Mouse (Mus musculus) liver, adult 2 months (tissue): ENCODE results near the gene Hcar1. TPM values are rescaled to one million over a fixed set of nuclear protein-coding genes. Genes with fewer than 3 reads are reported as not detected.

ENCODE experiments used
- DNase-seq: peaks from one replicate; pipeline ENCODE4 v3.0.0-alpha.2; 2011; ENCODE audit warnings: low read depth, low spot score; ENCODE audit errors: extremely low read depth
- H3K27ac ChIP-seq: fragments of 200-500 bp; replicated peaks from 2 replicates; pipeline ENCODE4 v1.5.1; 2012; ENCODE audit warnings: low read depth, mild to moderate bottlenecking, control low read depth, inconsistent platforms, low read length; ENCODE audit not compliant: insufficient read depth
- H3K27me3 ChIP-seq: fragments of 200-500 bp; 2 replicates; pipeline ENCODE4 v1.6.1; 2012; ENCODE audit warnings: mild to moderate bottlenecking, moderate library complexity, low read length, inconsistent platforms; ENCODE audit not compliant: control insufficient read depth, insufficient read depth
- H3K36me3 ChIP-seq: fragments of 200-500 bp; 2 replicates; pipeline ENCODE4 v1.6.1; 2012; ENCODE audit warnings: low read length, inconsistent platforms; ENCODE audit not compliant: control insufficient read depth, insufficient read depth
- H3K4me1 ChIP-seq: fragments of 200-500 bp; 2 replicates; pipeline ENCODE4 v1.6.1; 2011; ENCODE audit warnings: low read length; ENCODE audit not compliant: control insufficient read depth, insufficient read depth
- H3K4me3 ChIP-seq: fragments of 200-500 bp; 2 replicates; pipeline ENCODE4 v1.5.1; 2011; ENCODE audit warnings: low read depth, mild to moderate bottlenecking, control low read depth, low read length, moderate library complexity; ENCODE audit not compliant: insufficient read depth
- H3K79me2 ChIP-seq: fragments of 200-500 bp; 2 replicates; pipeline ENCODE4 v1.6.1; 2012; ENCODE audit warnings: inconsistent platforms, mild to moderate bottlenecking, low read length, moderate library complexity; ENCODE audit not compliant: control insufficient read depth, insufficient read depth
- H3K9ac ChIP-seq: fragments of 200-500 bp; 2 replicates; pipeline ENCODE4 v1.6.1; 2012; ENCODE audit warnings: low read depth, mild to moderate bottlenecking, control low read depth, inconsistent platforms, low read length
- CTCF ChIP-seq: fragments of 200-500 bp; IDR thresholded peaks from 2 replicates; pipeline ENCODE4 v1.5.1; 2011; ENCODE audit warnings: low read depth, low read length, control low read depth
- POLR2A ChIP-seq: fragments of 200-500 bp; IDR thresholded peaks from 2 replicates; pipeline ENCODE4 v1.6.1; 2011; ENCODE audit warnings: low read length, control low read depth; ENCODE audit not compliant: insufficient read depth; ENCODE audit errors: extremely low read depth
- WGBS: fragments of 180-500 bp; shearing (Covaris S2); methylation state at CpG from one replicate; pipeline ENCODE4 v1.1.7; 2018; 5-methylcytosine and 5-hydroxymethylcytosine counted together
- polyA plus RNA-seq: library from polyadenylated mRNA; depleted of rRNA; stranded (reverse); fragments of >200 nt; gene quantifications from 2 replicates; pipeline ENCODE4 v1.2.3, GENCODE M21; 2012
- total RNA-seq: library from RNA; depleted of rRNA; stranded (reverse); fragments of >200 nt; gene quantifications from 2 replicates; pipeline ENCODE4 v1.2.3, GENCODE M21; 2014

Hcar1 gene
- total and polyA plus RNA-seq, 2 experiments, result 0.09 TPM; not detected in 1

- no peak for TF ChIP-seq POLR2A
- no peak for TF ChIP-seq CTCF
- no peak for DNase-seq
- Histone ChIP-seq H3K36me3 (no peaks in the 10 kb centered on the region), H3K9ac (no peak overlapping the region), H3K27ac (no peak overlapping the region), H3K27me3 (no peaks in the 10 kb centered on the region), H3K4me3 (no peak overlapping the region), H3K79me2 (no peaks in the 10 kb centered on the region), H3K4me1 (no peaks in the 10 kb centered on the region)
- 87% methylated on average over 14 of the region's 14 CpGs for WGBS
These were observed 958 bp upstream of the Hcar1 start for GRCm38 (mm10) chr5:123880778-123881177.

- DNase-seq, result no peak
- Histone ChIP-seq H3K4me3 (no peak overlapping the region), H3K27me3 (no peaks in the 10 kb centered on the region), H3K4me1 (no peaks in the 10 kb centered on the region), H3K27ac (no peak overlapping the region), H3K79me2 (no peaks in the 10 kb centered on the region), H3K9ac (no peak overlapping the region), H3K36me3 (no peaks in the 10 kb centered on the region)
- 44% methylated on average over 14 of the region's 14 CpGs for whole genome bisulfite sequencing
- TF ChIP-seq CTCF (no peak), POLR2A (no peak)
These were observed 1.8 kb downstream of the Hcar1 start for GRCm38 (mm10) chr5:123878056-123878455.

GRCm38 (mm10) chr5:123874177-123874576, 5.6 kb downstream of the Hcar1 start:
- WGBS, result 79% methylated on average over 5 of the region's 5 CpGs
- Histone ChIP-seq H3K27me3 (no peaks in the 10 kb centered on the region), H3K4me1 (no peaks in the 10 kb centered on the region), H3K9ac (no peak overlapping the region), H3K4me3 (no peak overlapping the region), H3K36me3 (no peaks in the 10 kb centered on the region), H3K27ac (no peak overlapping the region), H3K79me2 (no peaks in the 10 kb centered on the region)
- no peak for DNase-seq
- TF ChIP-seq POLR2A, result no peak
- TF ChIP-seq CTCF, result no peak

GRCm38 (mm10) chr5:123869615-123870014, 10.2 kb downstream of the Hcar1 start:
- Histone ChIP-seq H3K79me2 (no peaks in the 10 kb centered on the region), H3K4me3 (no peak overlapping the region), H3K9ac (no peak overlapping the region), H3K4me1 (peaks cover 6% of the 10 kb centered on the region), H3K27ac (no peak overlapping the region), H3K27me3 (no peaks in the 10 kb centered on the region), H3K36me3 (no peaks in the 10 kb centered on the region)
- WGBS, result 95% methylated on average over 4 of the region's 4 CpGs
- DNase-seq, result no peak
- TF ChIP-seq POLR2A, result no peak
- no peak for TF ChIP-seq CTCF

GRCm38 (mm10) chr5:123866457-123866856, 13.4 kb downstream of the Hcar1 start:
- H3K36me3 ChIP-seq, result no peaks in the 10 kb centered on the region

GRCm38 (mm10) chr5:123865365-123865764, 14.5 kb downstream of the Hcar1 start, which contains the start of gene Hcar2:
TSS of gene Hcar2 (minus strand) at chr5:123865499.
- Histone ChIP-seq H3K27ac (no peak within 1 kb of the TSS), H3K27me3 (no peaks in the 10 kb centered on the region), H3K79me2 (no peaks in the 10 kb centered on the region), H3K4me3 (no peak within 1 kb of the TSS), H3K36me3 (no peaks in the 10 kb centered on the region), H3K9ac (no peak within 1 kb of the TSS), H3K4me1 (peaks cover 9% of the 10 kb centered on the region)
- TF ChIP-seq CTCF (no peak), POLR2A (no peak)
- 34% methylated on average over 12 of the region's 12 CpGs for WGBS
- DNase-seq, result peak; percentile 72

More at GRCm38 (mm10) chr5:123866457-123866856, 13.4 kb downstream of the Hcar1 start:
- no peak for DNase-seq
- peaks cover 9% of the 10 kb centered on the region for H3K4me1 ChIP-seq
- no peak overlapping the region for H3K27ac ChIP-seq
- no peak overlapping the region for H3K4me3 ChIP-seq
- no peak for TF ChIP-seq POLR2A
- no peak for TF ChIP-seq CTCF
- no peaks in the 10 kb centered on the region for H3K27me3 ChIP-seq
- no peaks in the 10 kb centered on the region for H3K79me2 ChIP-seq
- H3K9ac ChIP-seq, result no peak overlapping the region
- WGBS, result 82% methylated on average over 4 of the region's 4 CpGs
